Mouse (Mus musculus) frontal cortex, postnatal 25 days (tissue): ENCODE data around the gene Il10.

Experiments used
- DNase-seq, 2 experiments: peaks; one replicate each; pipeline ENCODE4 v3.0.0; 2022; ENCODE audit warnings: low spot score in 2 of 2

The Il10 gene

GRCm38 (mm10) chr1:131048946-131049345, 29.3 kb downstream of the Il10 start:
- DNase-seq = no peak

- DNase-seq = no peak
Measured at GRCm38 (mm10) chr1:131049361-131049806, 29.7 kb downstream of the Il10 start.

GRCm38 (mm10) chr1:131050011-131050410, 30.4 kb downstream of the Il10 start:
- DNase-seq = no peak

DNA sequence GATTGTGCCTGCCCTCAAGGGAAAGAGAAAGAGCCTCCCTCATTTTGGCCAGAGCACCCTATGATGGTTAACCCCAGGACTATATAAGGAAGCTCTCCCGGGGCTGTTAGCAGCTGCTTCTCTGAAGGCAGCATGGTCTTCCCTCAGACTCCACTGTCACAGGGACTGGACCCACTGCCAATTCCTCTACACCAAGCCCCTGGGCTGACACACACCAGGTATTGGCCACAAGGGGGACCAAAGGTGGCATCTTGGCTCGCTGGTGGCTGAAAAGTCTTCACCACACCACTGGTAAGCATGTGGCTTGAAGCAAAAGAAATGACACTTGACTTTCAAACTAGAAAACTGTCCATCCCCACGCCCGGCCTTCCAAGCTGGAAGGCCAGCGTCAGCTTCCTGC, 31.0 kb downstream of the Il10 start:
- no peak for DNase-seq

- no peak for DNase-seq
Measured at GRCm38 (mm10) chr1:131051073-131051472, 31.4 kb downstream of the Il10 start.

GRCm38 (mm10) chr1:131053239-131053638, 33.6 kb downstream of the Il10 start:
- peak; percentile 28 to 54 for DNase-seq

GRCm38 (mm10) chr1:131053656-131054055, 34.0 kb downstream of the Il10 start:
- no peak for DNase-seq

DNA sequence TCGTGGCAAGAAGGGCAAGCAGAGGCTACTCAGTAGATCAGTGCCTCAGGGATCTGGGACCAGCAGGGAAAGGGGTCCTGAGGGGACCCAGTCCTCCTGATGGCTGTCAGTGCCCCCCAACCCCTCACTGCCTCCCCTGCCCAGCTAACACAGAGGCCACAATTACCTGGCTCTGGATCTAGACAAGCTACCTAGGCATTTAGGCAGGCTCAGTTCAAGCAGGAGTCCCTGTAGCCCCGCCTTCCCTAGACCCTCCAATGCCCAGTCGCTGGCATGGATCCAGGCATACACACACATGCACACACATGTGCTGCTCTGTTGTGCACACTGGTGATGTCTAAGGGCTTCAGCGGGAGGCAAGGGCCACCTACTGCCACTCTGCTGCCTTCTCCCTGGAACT, 34.6 kb downstream of the Il10 start:
- DNase-seq = no peak

GRCm38 (mm10) chr1:131058431-131058830, 38.8 kb downstream of the Il10 start:
- DNase-seq = no peak

- DNase-seq = no peak
Measured at GRCm38 (mm10) chr1:131059411-131059810, 39.8 kb downstream of the Il10 start.

- DNase-seq = no peak
Measured at GRCm38 (mm10) chr1:131059841-131060240, 40.2 kb downstream of the Il10 start.

DNA sequence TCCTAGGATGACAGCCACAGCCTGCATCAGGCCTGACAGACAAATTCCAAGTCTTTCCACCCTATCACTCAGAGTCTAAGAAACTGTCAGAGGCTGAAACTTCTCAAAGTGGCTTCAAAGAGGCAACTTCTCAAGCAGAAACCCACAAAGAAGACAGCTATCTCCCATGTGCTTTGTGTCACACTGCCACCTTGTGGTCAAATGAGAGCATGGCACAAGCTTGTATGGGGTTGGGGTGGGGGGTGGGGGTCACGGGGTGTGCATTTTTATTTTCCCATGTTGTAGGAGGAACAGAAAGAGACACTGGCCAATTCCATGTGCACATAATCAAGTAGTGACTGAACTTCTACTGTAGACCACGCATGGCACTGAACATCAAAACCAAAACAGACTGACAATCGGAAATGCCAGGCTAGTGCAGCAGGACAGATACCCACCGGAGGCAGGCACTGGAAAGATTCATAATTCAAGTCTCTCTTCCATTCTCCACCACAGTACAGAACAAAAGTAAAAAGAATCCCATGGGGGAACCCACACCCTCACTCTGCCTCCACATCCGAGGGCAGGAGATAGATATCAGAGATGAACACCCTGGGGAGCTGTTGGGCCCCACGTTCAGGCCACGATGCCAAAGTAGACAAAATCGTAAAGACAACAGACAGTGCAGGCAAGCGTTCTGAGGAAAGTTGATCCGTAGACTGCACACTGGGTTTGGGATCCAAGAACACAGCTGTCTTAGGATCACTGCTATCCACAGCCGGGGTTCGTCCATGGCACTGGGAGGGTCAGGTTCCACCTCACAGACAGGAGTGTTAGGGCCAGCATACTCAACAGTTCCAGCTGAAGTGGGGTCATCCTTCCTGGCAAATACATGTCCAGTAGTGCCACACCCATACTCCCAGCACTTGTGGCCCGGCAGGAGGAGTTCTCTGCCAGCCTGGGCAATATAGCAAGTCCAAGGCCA, 40.9 kb downstream of the Il10 start:
- DNase-seq = no peak

DNA sequence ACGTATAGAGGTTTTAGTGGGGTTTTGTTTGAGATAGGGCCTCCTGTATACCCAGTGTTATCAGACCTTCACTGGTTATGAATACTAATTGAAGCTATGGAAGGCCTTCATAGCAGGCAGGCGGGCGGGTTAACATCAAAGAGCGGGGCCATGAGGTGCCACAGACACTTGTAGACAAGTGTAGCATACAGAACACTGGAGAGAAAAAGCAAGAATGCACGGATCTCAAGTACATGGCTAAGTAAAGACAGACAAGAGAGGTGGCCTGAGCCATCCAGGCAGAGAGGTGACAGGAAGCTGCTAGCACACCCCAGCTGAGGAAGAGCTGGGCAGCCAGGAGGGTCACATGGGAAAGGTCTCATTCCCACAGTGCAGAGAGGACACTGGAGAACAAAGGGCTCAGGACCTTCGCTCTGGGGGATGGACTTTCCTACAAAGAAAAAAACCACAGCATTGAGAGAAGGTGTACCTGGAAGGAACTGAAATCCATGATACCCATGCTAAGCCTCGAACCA, 42.2 kb downstream of the Il10 start:
- no peak for DNase-seq

- DNase-seq = peak in 1 of 2 experiments; percentile 26
Measured at GRCm38 (mm10) chr1:131062821-131063220, 43.2 kb downstream of the Il10 start.

DNA sequence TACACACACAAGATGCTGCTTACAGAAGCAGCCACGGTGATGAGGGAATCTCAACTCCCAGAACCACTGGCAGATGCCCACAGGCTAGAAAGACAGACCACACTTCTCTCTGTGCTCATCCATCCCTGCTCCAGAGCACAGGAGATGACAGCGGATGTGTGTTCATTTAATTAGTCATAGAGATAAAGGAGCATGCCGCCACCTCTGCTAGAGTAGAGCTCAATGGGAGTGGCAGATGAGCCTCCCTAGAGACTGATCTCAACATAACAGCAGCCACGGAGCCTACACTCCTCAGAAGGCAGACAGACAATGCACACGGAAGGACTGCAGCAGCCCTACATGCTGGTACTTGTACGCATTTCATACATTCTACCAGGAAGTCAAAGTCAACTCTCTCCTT, 44.6 kb downstream of the Il10 start:
- no peak for DNase-seq

DNA sequence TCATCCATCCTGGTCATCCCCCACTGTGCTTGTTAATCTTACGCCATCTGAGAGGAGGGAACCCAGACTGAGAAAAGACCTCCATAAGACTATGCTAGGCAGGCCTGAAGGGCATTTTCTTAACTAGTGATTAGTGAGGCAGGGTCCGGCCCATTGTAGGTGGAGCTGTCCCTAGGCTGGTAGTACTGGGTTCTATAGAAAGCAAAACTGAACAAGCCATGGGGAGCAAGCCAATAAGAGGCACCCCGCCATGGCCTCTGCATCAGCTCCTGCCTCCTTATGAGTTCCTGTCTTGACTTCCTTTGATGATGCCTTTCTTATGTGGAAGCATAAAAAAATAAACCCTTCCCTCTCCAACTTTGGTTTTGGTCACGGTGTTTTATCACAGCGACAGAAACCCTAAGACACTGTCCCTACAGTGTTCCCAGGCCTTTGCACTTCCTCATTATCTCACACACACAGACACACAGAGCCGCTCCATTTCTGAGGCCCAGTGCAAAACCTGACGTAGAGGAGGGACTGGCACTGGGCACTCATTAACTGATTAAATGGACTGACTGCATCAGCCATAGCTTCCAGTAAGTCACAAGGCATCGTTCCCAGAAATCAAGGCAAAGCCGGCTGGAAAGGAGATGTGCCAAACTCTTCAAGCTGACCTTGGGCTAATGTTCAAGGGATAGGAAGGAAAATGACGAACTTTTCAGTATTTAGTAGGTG, 48.5 kb downstream of the Il10 start:
- no peak for DNase-seq

DNA sequence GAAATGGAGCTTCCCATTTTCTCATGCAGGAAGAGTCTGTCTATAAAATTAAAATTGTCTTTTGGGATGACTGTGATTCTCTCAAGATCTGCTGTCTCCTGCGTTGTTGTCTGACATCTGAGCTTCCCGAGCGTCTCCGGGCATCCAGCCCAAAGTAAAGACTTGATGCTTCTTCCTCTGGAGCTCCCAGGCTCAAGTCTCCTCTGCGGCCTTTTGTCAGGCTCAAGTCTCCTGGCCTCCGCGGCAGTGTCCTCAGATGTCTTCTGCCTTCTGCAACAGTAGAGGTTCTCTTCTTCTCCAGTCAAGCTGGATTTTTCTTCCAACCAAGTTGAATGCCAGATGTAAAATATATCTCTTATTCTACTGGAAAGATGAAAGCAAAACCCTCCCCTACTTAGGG, 49.4 kb downstream of the Il10 start:
- no peak for DNase-seq

DNA sequence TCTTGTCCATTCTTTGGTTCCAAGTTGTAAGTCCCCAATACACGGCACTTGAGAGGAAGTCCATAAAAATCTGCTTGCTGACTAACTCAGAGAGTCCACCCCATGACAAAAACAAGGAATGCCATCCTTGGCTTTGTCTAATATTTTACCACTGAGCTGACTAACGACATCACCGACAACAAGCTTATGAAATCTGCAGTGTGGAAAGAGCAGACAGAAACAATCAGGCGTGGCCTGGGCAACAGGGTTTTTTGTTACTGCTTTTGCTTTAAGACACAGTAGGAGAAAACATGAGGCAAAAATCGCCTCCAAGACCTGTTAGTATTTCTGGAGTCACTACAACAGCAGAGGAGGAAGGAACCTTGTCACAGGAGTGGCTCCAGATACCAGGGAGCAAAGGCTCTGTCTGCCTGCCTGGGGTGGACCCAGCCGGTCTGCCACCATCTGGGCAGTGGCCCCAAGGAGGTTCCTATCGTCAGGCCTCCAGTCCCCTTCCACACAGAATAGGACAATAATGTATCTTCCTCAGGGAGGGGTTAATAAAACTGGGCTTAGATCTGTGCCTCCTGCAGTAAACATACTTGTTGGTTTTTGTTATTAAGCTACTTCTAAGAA, 52.8 kb downstream of the Il10 start:
- DNase-seq = no peak

DNA sequence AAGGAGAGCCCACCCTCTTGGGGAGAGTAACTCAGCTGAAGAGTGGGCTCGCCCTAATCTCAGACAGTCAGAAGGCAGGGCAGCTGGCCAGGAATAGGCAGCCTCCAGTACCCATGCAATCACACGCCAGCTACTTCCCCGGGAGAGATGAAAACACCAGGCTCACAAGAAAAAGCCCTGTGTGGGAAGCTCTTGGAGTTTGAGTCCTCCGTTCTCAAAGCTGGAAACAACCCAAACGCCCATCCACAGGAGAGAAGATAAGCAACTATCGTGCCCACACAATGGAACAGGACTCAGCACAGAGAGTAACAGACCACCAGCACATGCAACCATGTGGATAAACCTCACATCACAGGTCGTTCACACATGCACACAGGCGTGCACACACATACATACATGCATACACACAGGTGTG, 54.9 kb downstream of the Il10 start:
- DNase-seq = peak; percentile 30 to 50
